26 mouse cellular contexts compared by ENCODE assay signal in the genomic region with DNA sequence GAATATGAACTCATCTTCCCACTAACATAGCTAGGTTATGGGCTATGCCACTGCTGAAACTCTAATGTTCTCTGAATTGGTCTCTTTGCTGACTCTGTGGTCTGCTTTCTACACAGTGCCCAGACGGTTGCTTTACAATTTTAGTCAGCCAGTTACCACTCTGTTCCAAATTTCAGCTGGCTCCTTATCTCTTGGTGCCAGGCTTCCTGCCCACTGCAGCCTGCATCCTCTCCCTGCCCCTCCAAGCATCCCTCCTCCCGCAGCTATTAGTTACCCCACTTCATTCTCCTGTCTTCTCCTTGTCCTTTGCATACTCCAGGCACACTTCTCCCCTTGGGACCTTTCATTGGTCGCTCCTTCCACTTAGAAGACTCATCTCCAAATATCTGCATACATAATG.
A peak's percentile ranks its signal among the peaks of the same experiment; 100 is the strongest.
DNase-seq lines count a peak whose midpoint lies in the region; ATAC-seq and TF ChIP-seq lines count a peak whose summit lies in the region.
"Had no signal": no experiment of that assay in that cellular context is flagged by ENCODE, and none has a peak within 500 bp of the region (broad histone marks: within the 10 kb centered on the region; RNA-seq: fewer than 3 reads in every experiment).

No protein-coding gene starts in this region.

- H3K27me3 ChIP-seq in MEL (ENCODE audit: control insufficient read depth in 1 of 2, insufficient read depth in 2 of 2, low read length in 2 of 2) = no peaks in the 10 kb centered on the region
- H3K27me3 ChIP-seq in liver, postnatal 0 days (ENCODE audit: insufficient read depth, low read length) = no peaks in the 10 kb centered on the region
- H3K27me3 ChIP-seq in intestine, embryonic 15.5 days (replicated peaks) = no peaks in the 10 kb centered on the region
- H3K27me3 ChIP-seq: heart, embryonic 13.5 days; hindbrain, embryonic 13.5 days; lung, embryonic 15.5 days; midbrain, embryonic 15.5 days; neural tube, embryonic 15.5 days; stomach, embryonic 15.5 days had no signal

- no peaks in the 10 kb centered on the region for H3K4me1 ChIP-seq in MEL (ENCODE audit: control insufficient read depth in 1 of 2, insufficient read depth in 2 of 2, low read length in 2 of 2)
- H3K4me1 ChIP-seq in liver, postnatal 0 days (ENCODE audit: insufficient read depth) = no peaks in the 10 kb centered on the region
- H3K4me1 ChIP-seq in intestine, embryonic 15.5 days (replicated peaks) = no peaks in the 10 kb centered on the region
- H3K4me1 ChIP-seq: heart, embryonic 13.5 days; hindbrain, embryonic 13.5 days; lung, embryonic 15.5 days; midbrain, embryonic 10.5 days; neural tube, embryonic 15.5 days; stomach, embryonic 15.5 days had no signal

- TF ChIP-seq RAD21 in MEL (IDR thresholded peaks at IDR 0.05; ENCODE audit: low read depth, low read length) = no peak

- TF ChIP-seq POLR2A in MEL (IDR thresholded peaks at IDR 0.05; ENCODE audit: control insufficient read depth in 1 of 2, insufficient read depth in 1 of 2, low read depth in 1 of 2, low read length in 2 of 2, poor library complexity in 1 of 2) = no peak

- no peak overlapping the region for H3K9ac ChIP-seq in MEL (ENCODE audit: control insufficient read depth, low read depth, low read length, poor library complexity, severe bottlenecking)
- H3K9ac ChIP-seq in liver, postnatal 0 days (replicated peaks) = no peak overlapping the region
- H3K9ac ChIP-seq in intestine, embryonic 15.5 days = no peak overlapping the region
- H3K9ac ChIP-seq: heart, embryonic 13.5 days; hindbrain, embryonic 13.5 days; lung, embryonic 15.5 days; midbrain, embryonic 15.5 days; neural tube, embryonic 15.5 days; stomach, embryonic 15.5 days had no signal

- peak; percentile 98 to 99 for ATAC-seq in hematopoietic stem cell, adult 5-6 weeks (replicated peaks in 1 of 2; ENCODE audit: insufficient read depth in 1 of 2, low FRiP score in 2 of 2, low TSS enrichment in 1 of 2, low read depth in 1 of 2, poor library complexity in 2 of 2, severe bottlenecking in 2 of 2)
- peak; percentile 29; the same call in 1 of the 2 replicates for ATAC-seq in liver, postnatal 0 days
- no peak for ATAC-seq in intestine, embryonic 15.5 days
- ATAC-seq: forebrain, embryonic 14.5 days; intestine, postnatal 0 days; midbrain, embryonic 15.5 days had no signal

- no peak for TF ChIP-seq EP300 in MEL (IDR thresholded peaks at IDR 0.05; ENCODE audit: low read depth in 1 of 2, low read length in 2 of 2)
- no peak; the same call in 1 of the 2 replicates for TF ChIP-seq EP300 in liver, postnatal 0 days (IDR thresholded peaks at IDR 0.05; ENCODE audit: low read depth)

- no peaks in the 10 kb centered on the region for H3K9me3 ChIP-seq in MEL (replicated peaks; ENCODE audit: insufficient read depth, low read length)
- no peaks in the 10 kb centered on the region for H3K9me3 ChIP-seq in liver, postnatal 0 days (ENCODE audit: low read length)
- no peaks in the 10 kb centered on the region for H3K9me3 ChIP-seq in intestine, embryonic 15.5 days
- H3K9me3 ChIP-seq: heart, embryonic 13.5 days; hindbrain, embryonic 13.5 days; lung, embryonic 15.5 days; midbrain, embryonic 10.5 days; midbrain, embryonic 15.5 days; neural tube, embryonic 15.5 days; stomach, embryonic 15.5 days had no signal

- H3K36me3 ChIP-seq in MEL (ENCODE audit: control insufficient read depth in 1 of 2, insufficient read depth in 2 of 2, low read length in 2 of 2) = no peaks in the 10 kb centered on the region
- H3K36me3 ChIP-seq in liver, postnatal 0 days (replicated peaks; ENCODE audit: insufficient read depth, low read length) = no peaks in the 10 kb centered on the region
- no peaks in the 10 kb centered on the region for H3K36me3 ChIP-seq in intestine, embryonic 15.5 days
- H3K36me3 ChIP-seq: G1E; heart, embryonic 13.5 days; hindbrain, embryonic 13.5 days; lung, embryonic 15.5 days; midbrain, embryonic 10.5 days; midbrain, embryonic 15.5 days; neural tube, embryonic 15.5 days; stomach, embryonic 15.5 days had no signal

- H3K4me2 ChIP-seq in liver, postnatal 0 days (ENCODE audit: low read depth, low read length) = no peak overlapping the region
- no peak overlapping the region for H3K4me2 ChIP-seq in intestine, embryonic 15.5 days (replicated peaks)
- H3K4me2 ChIP-seq: heart, embryonic 13.5 days; hindbrain, embryonic 13.5 days; lung, embryonic 15.5 days; midbrain, embryonic 15.5 days; neural tube, embryonic 15.5 days; stomach, embryonic 15.5 days had no signal

- no peaks in the 10 kb centered on the region for H3K79me2 ChIP-seq in MEL (ENCODE audit: control insufficient read depth, insufficient read depth, low read length, poor library complexity)

- no peak overlapping the region for H3K27ac ChIP-seq in MEL (ENCODE audit: control insufficient read depth, low read depth, low read length)
- no peak overlapping the region for H3K27ac ChIP-seq in liver, postnatal 0 days (ENCODE audit: low read depth)
- no peak overlapping the region for H3K27ac ChIP-seq in intestine, embryonic 15.5 days
- H3K27ac ChIP-seq: heart, embryonic 13.5 days; hindbrain, embryonic 13.5 days; lung, embryonic 15.5 days; midbrain, embryonic 10.5 days; midbrain, embryonic 15.5 days; neural tube, embryonic 15.5 days; stomach, embryonic 15.5 days had no signal

- no peak for TF ChIP-seq CTCF in MEL (IDR thresholded peaks at IDR 0.05 in 2 of 3, conservative IDR thresholded peaks at IDR 0.05 in 1 of 3; ENCODE audit: control insufficient read depth in 1 of 3, insufficient read depth in 1 of 3, low read depth in 2 of 3, low read length in 3 of 3, poor library complexity in 1 of 3, severe bottlenecking in 1 of 3)
- no peak for TF ChIP-seq CTCF in liver, postnatal 0 days (IDR thresholded peaks at IDR 0.05; ENCODE audit: low read depth)

- no peak overlapping the region for H3K4me3 ChIP-seq in MEL (ENCODE audit: control insufficient read depth in 1 of 2, insufficient read depth in 1 of 2, low read depth in 2 of 2, low read length in 2 of 2)
- H3K4me3 ChIP-seq in liver, postnatal 0 days (ENCODE audit: low read depth, low read length) = no peak overlapping the region
- no peak overlapping the region for H3K4me3 ChIP-seq in intestine, embryonic 15.5 days (replicated peaks)
- H3K4me3 ChIP-seq: heart, embryonic 13.5 days; hindbrain, embryonic 13.5 days; lung, embryonic 15.5 days; midbrain, embryonic 10.5 days; midbrain, embryonic 15.5 days; neural tube, embryonic 15.5 days; stomach, embryonic 15.5 days had no signal

- DNase-seq in 416B (ENCODE audit: low read depth) (peak; percentile 81), MEL (ENCODE audit: low read depth, low spot score) (no peak)
- no peak for DNase-seq in liver, postnatal 0 days
- DNase-seq in layer of hippocampus, adult 9-10 months (ENCODE audit: low spot score) = no peak
- no peak for DNase-seq in thymus, adult 18-20 months
- DNase-seq: adrenal gland, postnatal 36 days; cerebellum, adult 2 months; cerebellum, postnatal 25 days; gastrocnemius, postnatal 25 days; heart, adult 18-20 months; kidney, adult 9 months; kidney, postnatal 10 days; right cerebral cortex, postnatal 25 days; thymus, postnatal 25 days had no signal

- WGBS in liver, postnatal 0 days (ENCODE audit: insufficient replicate concordance) = 28% methylated on average over 3 of the region's 3 CpGs
- WGBS in intestine, embryonic 15.5 days = 71% methylated on average over 3 of the region's 3 CpGs

TF ChIP-seq in MEL, 35 proteins besides CTCF, POLR2A, EP300 and RAD21:
- TF ChIP-seq TAL1 (IDR thresholded peaks at IDR 0.05; ENCODE audit: low read length) = 0 out of 2 replicates have a peak, but pooled peaks have one; percentile 4
- TF ChIP-seq ELF1 (IDR thresholded peaks at IDR 0.05; ENCODE audit: low read depth, low read length) = no peak
